Mouse (Mus musculus) naive thymus-derived CD4-positive, alpha-beta T cell, adult 2 months (primary cell): ENCODE data around the gene Gm42517.

ENCODE experiments used
- DNase-seq: peaks from one replicate; pipeline ENCODE4 v3.0.0-alpha.2; 2011; ENCODE audit warnings: low read depth

Gene Gm42517

GRCm38 (mm10) chr5:108367871-108368332 is at the start of gene Gm42517:
Gene Gm42517 (minus strand): TSS chr5:108367922.
- no peak for DNase-seq

DNA sequence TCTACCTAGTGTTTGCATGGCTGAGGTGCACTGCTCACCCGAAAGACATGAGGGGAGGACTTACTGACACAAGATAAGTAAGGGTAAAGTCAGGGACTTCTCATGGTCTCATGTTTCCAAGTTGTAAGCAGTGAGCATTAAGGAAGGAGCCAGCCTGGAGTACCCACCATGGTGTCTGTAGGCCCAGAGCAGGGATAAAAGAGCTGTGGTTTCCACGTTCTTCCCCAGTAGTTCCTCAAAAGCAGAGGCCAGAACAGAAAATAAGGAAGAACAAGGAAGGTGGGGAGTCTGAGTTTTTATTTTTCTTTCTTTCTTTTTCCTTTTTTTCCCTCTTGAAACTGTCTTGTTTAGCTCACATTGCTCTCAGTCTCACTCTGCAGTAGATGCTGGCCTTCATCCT is 47.0 kb upstream of the Gm42517 start:
- no peak for DNase-seq

- DNase-seq = no peak
These were observed 39.3 kb upstream of the Gm42517 start for GRCm38 (mm10) chr5:108406977-108407376.

GRCm38 (mm10) chr5:108405460-108405859 is 37.7 kb upstream of the Gm42517 start:
- no peak for DNase-seq

GRCm38 (mm10) chr5:108403453-108403852 is 35.7 kb upstream of the Gm42517 start:
- DNase-seq = no peak

DNA sequence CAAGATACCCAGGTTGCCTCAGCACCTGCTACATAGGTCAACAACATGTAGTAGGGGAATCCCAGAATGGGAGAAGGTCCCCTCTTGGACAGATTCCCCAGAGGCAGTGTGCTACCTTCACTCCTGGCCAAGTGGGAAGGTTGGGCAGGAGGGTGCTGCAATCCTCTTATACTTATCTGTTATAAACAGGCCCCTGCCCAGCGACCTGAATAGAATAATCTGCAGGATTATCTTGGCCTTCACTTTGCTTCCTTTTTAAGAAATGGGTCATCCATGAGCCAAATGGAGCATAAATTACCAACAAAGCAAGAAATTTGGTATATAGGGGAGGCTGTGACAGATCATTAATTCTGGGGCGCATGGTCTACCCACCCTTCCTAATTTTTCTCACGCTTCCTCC is 22.0 kb upstream of the Gm42517 start:
- no peak for DNase-seq

GRCm38 (mm10) chr5:108388201-108388600 is 20.5 kb upstream of the Gm42517 start, which contains the start of gene Pde6b:
Gene Pde6b (plus strand): TSS chr5:108388391.
- DNase-seq = no peak

GRCm38 (mm10) chr5:108386449-108386848 is 18.7 kb upstream of the Gm42517 start:
- no peak for DNase-seq

DNA sequence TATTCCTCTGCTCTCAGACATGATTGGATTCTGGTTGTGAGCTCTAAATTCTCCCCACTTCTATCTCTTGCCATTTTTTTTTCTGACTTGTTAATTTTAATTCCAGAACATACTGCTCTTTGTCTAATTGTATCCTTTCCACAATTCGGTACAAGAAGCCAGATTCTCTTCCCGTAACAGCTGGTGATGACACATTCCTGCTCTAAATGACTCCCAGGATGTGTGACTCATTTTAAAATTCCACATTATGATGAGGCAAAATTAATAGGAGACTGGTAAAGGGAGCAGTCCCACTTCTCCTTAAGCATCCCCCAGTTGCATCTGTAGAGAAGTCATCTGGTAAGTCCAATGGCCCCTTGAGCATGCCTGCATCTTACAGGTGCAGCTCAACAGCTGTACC is 17.9 kb upstream of the Gm42517 start:
- no peak for DNase-seq

DNA sequence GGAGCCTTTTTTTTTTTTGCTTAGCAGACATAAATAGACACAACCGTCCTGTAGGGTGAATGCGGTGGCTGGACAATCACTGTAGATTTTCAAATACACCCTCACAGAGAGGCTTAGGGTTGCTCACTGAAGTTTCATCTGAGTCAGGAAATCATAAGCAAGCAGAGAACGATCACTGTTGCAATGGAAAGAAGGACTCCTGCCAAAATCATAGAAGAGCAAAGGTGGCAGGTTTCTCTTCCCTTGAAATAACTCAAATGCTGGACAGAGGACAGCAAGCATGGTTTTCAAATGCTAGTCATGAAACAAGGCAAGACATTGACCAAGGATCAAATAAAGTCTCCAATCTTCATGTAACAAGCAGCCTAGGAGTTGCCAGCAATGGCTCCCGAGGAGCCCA is 10.6 kb upstream of the Gm42517 start:
- no peak for DNase-seq

- DNase-seq = no peak
These were observed 8.3 kb upstream of the Gm42517 start for GRCm38 (mm10) chr5:108376059-108376458.

- DNase-seq = no peak
These were observed 6.4 kb upstream of the Gm42517 start for GRCm38 (mm10) chr5:108374079-108374478.

- DNase-seq = no peak
These were observed 2.2 kb upstream of the Gm42517 start for GRCm38 (mm10) chr5:108369964-108370363.

GRCm38 (mm10) chr5:108368851-108369621 is 1.3 kb upstream of the Gm42517 start:
- no peak for DNase-seq

DNA sequence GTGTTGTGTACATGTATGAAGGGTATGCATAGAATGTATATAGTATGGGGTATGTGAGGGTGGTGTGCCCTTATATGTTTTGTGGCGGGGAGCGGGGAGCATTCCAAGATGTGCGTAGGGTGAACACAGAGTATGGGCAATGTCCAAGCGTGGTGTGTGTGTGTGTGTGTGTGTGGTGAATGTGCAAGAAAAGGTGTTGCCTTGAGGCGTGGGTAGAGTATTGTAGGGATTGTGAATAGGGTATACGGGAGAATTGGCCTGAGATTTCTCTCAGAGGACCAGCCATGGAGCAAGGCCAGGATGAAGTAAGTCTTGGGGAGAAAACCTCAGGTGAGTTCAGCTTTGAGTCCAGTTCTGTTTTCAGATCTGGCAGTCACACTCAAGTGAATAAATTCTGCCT is 724 bp upstream of the Gm42517 start:
- DNase-seq = no peak

DNA sequence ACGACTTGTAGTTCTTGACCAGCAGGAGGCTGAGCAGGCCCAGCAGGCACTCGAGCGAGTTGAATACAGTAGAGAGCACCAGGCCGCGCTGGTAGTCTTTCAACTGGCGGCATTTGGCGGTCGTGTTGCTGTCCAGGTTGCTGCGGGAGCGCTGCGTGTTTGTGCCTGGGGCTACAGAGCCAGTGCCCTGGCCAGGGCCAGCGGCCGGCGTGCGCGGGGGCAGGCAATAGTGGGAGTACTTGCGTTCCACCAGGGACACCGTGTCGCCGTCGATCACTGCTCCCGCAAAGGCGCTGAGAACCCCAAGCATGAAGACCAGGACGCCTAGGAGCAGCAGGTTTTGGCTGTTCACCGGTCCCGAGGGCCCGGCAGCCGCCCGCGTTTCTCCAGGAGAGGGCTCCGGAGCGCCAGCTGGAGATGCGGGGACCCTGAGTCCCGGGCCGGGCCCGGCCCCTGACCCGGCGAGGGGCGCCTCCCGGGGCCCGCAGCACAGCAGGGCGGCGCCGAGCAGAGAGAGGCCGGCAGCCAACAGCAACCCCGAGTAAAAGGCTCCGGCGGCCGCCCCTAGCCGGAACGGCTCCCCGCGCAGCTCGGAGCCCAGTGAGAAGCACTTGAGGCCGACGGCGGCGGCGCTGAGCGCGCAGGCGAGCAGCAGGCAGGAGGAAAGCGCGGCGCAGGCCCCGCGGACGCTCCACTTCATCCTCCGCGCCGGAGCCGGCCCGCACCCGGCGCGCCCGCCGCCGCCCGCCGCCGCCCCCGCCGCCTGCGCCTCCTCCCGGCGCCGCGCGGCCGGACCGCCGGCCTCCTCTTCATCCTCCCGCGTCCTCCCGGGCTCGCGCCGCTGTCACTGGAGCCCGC is 509 bp downstream of the Gm42517 start:
- DNase-seq = no peak

DNA sequence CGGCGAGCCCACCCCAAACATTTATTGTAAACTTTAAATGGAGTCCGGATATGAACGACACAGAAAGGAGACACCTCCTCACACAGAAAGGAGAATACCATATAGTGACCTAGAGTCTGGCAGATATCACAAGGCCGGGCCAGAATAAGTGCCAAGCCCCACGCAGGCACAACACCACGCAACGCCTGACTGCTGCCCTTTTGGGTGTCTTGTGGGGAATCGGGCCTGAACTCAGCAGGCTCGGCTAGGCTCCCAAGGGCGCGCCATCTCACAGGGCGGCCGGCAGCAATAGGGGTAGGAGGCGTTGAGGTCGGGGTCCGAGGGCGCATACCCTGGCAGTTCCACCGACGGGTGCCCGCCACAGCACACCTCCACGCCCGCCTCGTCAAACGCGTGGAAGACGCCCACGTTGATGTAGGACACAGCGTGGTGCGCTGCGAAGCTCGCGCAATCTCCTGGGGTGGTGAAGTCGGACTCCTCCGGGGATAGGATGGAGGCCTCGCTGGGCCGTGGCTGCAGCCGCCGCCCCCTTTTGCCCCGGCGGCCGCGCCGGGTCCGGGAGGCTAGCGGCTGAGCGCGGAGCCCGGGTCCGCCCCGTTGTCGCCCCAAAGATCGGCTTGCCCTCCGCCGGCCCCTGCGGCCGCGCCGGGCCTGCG is 1.3 kb downstream of the Gm42517 start:
- no peak for DNase-seq

DNA sequence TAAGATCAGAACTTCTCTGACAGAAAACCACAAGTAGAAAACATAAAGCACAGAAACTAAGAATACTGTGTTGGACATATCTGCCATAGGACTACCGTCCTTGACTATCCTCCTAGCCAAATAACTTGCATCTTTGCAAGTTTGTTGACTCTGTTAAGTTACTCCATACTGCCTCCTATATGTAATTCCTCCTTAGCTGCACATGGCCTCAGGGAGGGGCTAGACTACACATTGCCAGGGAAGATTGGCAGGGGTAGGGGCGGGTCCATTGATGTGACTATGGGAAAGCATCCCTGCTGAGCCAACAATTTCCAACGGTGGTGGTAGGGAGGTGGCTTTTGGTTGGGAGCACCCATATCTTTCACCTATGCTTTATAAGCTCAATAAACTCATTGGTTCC is 5.4 kb downstream of the Gm42517 start:
- no peak for DNase-seq

DNA sequence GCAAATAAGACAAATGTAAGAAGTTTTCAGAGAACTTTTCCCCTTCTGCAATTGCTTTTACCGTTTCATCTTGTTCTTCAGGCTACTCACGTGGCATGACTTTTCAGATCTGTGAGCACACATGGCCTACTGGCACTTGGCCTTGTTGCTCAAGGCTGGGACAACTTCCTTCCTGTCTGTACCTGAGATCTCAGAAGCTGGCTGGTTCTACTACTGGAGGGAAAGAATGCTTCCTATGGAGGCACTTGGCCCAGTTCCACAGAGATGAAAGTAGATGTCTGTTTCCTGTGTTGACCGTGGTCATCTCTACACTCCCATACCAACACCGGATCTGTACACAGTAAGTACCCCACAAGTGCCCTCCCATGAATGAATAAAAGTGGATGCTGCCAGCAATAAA is 7.5 kb downstream of the Gm42517 start:
- no peak for DNase-seq

DNA sequence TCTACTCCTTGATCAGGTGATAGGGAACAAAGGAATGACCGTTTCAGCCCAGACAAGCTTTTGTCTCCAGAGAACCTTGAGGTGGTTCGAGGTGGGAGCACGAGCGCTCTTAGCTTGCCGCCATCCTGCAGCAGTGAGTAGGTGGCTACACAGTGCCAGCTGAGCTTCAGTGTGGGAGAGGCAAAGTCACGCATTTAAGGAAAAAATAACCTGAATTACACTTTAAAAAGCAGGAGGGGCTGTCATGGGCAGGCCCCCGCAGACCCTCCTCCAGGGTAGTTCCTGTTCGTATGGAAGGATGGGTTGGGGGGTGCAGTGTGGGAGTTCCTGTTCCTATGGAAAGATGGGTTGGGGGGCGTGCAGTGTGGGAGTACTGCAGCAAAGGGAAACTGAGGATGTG is 8.2 kb downstream of the Gm42517 start:
- no peak for DNase-seq

DNA sequence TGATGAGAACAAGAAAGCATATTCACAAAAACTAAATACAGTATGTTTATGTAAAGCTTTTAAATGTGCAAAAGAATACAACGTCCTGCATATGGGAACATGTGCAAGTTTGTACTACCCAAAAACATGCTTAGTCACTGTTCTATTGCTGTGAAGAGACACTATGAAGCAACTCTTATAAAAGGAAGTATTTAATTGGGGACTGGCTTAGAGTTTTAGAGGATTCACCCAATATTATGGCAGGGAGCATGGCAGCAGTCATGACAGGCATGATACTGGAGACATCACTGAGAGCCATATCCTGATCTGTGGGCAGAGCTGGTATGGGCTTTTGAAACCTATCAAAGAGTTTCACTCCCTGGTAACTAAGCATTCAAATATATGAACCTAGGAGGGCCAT is 9.9 kb downstream of the Gm42517 start:
- no peak for DNase-seq

DNA sequence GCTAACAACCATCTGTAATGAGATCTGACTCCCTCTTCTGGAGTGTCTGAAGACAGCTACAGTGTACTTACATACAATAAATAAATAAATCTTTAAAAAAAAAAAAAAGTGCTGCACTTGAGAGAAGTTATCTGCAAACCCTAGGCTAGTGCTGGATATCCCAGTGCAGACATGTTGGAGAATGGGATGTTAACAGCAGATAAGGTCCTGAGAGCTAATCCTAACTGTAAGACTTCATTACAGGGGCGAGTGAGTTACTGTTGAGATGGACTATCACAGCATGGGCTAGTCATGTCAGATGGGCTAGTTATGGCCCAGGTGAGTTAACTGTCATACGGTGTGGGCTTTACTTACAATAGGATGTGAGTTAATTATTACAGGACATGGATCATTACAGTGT is 13.7 kb downstream of the Gm42517 start:
- no peak for DNase-seq
